Mouse (Mus musculus) ES-Bruce4 (cell line): ENCODE data around the gene Col11a2. TPM values are rescaled to one million over a fixed set of nuclear protein-coding genes. Genes with fewer than 3 reads are reported as not detected.
"Not testable (repeated sequence)": the region's sequence is repeated elsewhere in the genome, so short reads cannot be mapped to it uniquely, and the experiment has no call there.

Experiments used
- H3K27ac ChIP-seq: 2 replicates; pipeline ENCODE4 v1.5.1; 2012; ENCODE audit warnings: low read length, inconsistent platforms; ENCODE audit not compliant: insufficient read depth
- H3K27me3 ChIP-seq: 2 replicates; pipeline ENCODE4 v1.6.1; 2012; ENCODE audit warnings: mild to moderate bottlenecking, low read length, inconsistent platforms; ENCODE audit not compliant: control insufficient read depth, poor library complexity, insufficient read depth, severe bottlenecking
- H3K36me3 ChIP-seq: 2 replicates; pipeline ENCODE4 v1.6.1; 2012; ENCODE audit warnings: inconsistent platforms, mild to moderate bottlenecking, low read length, moderate library complexity; ENCODE audit not compliant: control insufficient read depth, poor library complexity, insufficient read depth, severe bottlenecking
- H3K4me1 ChIP-seq: one replicate; pipeline ENCODE4 v1.8.1; 2011; ENCODE audit warnings: low read length; ENCODE audit not compliant: control insufficient read depth, insufficient read depth
- H3K4me3 ChIP-seq: 2 replicates; pipeline ENCODE4 v1.5.1; 2011; ENCODE audit warnings: low read depth, mild to moderate bottlenecking, low read length
- H3K9ac ChIP-seq: 2 replicates; pipeline ENCODE4 v1.6.1; 2012; ENCODE audit warnings: low read depth, mild to moderate bottlenecking, inconsistent platforms; ENCODE audit not compliant: poor library complexity, severe bottlenecking
- H3K9me3 ChIP-seq: replicated peaks from 2 replicates; pipeline ENCODE4 v1.6.1; 2012; ENCODE audit warnings: mild to moderate bottlenecking, low read length, inconsistent platforms; ENCODE audit not compliant: control insufficient read depth, poor library complexity, insufficient read depth, severe bottlenecking
- CTCF ChIP-seq: IDR thresholded peaks from one replicate; pipeline ENCODE4 v1.8.1; 2011; ENCODE audit warnings: low read depth, low read length
- EP300 ChIP-seq: IDR thresholded peaks from 2 replicates; pipeline ENCODE4 v1.6.1; 2011; ENCODE audit warnings: low read depth, low read length; ENCODE audit not compliant: insufficient read depth
- POLR2A ChIP-seq: IDR thresholded peaks from one replicate; pipeline ENCODE4 v1.8.1; 2011; ENCODE audit warnings: low read length; ENCODE audit not compliant: insufficient read depth
- polyA plus RNA-seq: library from polyadenylated mRNA; stranded (reverse); fragments of >200 nt; gene quantifications from 2 replicates; pipeline ENCODE4 v1.2.4, GENCODE M21; 2011; ENCODE audit warnings: low read depth; ENCODE audit not compliant: missing spikeins, insufficient read depth, insufficient read length

Col11a2 gene
- polyA plus RNA-seq, 1 experiment = 0.82 TPM

DNA sequence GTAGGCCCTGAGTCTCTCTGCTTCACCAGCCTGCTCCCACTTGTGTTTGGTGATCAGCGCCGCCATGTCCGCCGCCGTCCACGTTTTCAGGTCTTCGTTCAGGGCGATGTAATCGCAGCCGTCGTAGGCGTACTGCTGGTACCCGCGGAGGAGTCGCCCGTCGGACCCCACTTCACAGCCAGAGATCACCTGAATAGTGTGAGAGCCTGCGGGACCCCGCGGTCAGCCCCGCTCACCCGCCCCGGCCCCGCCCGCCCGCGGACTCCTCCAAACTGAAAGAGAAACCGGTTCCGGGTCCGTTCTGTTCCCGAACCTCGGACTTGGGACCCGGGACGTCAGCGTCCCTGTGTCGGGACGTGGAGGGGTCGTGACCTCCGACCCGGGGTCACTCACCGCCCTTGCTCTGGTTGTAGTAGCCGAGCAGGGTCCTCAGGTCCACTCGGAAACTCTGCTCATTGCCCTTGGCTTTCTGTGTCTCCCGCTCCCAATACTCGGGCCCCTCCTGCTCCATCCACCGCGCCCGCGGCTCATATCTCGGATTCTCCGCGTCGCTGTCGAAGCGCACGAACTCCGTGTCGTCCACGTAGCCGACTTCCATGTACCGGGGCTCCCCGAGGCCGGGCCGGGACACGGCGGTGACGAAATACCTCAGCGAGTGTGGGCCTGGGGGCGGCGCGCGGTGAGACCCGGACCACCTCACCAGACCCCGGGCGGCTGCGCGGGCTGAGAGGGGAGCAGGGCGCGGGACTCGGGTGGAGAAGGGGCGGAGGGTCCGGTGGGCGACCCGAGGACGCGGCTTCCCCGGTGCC, 39.7 kb upstream of the Col11a2 start:
- peak overlapping the region; percentile 75 for H3K4me3 ChIP-seq
- H3K27me3 ChIP-seq = peaks cover 7% of the 10 kb centered on the region
- TF ChIP-seq POLR2A (no peak), CTCF (no peak), EP300 (no peak)
- no peaks in the 10 kb centered on the region for H3K4me1 ChIP-seq
- 0 out of 2 replicates have a peak, but pooled peaks cover 2% of the 10 kb centered on the region for H3K9me3 ChIP-seq
- no peaks in the 10 kb centered on the region for H3K36me3 ChIP-seq
- H3K9ac ChIP-seq = peak overlapping the region; percentile 79
- no peak overlapping the region for H3K27ac ChIP-seq

GRCm38 (mm10) chr17:34000150-34000537, 39.1 kb upstream of the Col11a2 start, which contains the start of gene H2-K1:
H2-K1 (minus strand) TSS chr17:34000347.
- H3K27me3 ChIP-seq = peaks cover 7% of the 10 kb centered on the region
- no peaks in the 10 kb centered on the region for H3K36me3 ChIP-seq
- no peak within 1 kb of the TSS for H3K27ac ChIP-seq

GRCm38 (mm10) chr17:34000796-34001195, 38.4 kb upstream of the Col11a2 start:
- not testable (repeated sequence) for H3K9ac ChIP-seq, H3K4me1 ChIP-seq, H3K27ac ChIP-seq, H3K36me3 ChIP-seq, H3K4me3 ChIP-seq, H3K27me3 ChIP-seq, H3K9me3 ChIP-seq

More at GRCm38 (mm10) chr17:34000150-34000537, 39.1 kb upstream of the Col11a2 start, which contains the start of gene H2-K1:
- H3K4me3 ChIP-seq = peak within 1 kb of the TSS; percentile 75
- TF ChIP-seq POLR2A = no peak
- no peak for TF ChIP-seq CTCF
- TF ChIP-seq EP300 = no peak
- H3K9me3 ChIP-seq = 0 out of 2 replicates have a peak, but pooled peaks cover 2% of the 10 kb centered on the region
- no peaks in the 10 kb centered on the region for H3K4me1 ChIP-seq
- peak within 1 kb of the TSS; percentile 79 for H3K9ac ChIP-seq

DNA sequence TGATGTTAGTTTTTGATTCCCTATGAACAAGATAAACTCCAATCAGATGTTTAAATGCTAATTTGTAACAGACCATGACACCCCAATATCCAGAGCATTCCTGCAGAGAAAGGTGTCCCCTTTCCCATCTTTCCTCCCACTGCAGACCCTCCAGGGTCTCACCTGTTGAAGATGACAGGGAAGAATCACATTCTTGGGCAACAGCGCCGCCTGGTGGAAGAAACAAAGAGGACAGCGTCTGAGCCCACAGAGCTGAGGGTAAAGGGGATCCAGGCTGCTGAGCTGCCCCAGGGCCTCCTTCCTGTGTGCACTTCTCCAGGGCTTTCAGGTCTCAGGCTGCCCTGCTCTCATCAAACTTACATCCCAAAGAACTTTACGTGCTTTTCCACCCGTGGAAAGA, 35.8 kb upstream of the Col11a2 start:
- H3K9me3 ChIP-seq = 0 out of 2 replicates have a peak, but pooled peaks cover 2% of the 10 kb centered on the region
- no peaks in the 10 kb centered on the region for H3K36me3 ChIP-seq
- H3K4me3 ChIP-seq = no peak overlapping the region
- H3K27ac ChIP-seq = no peak overlapping the region
- H3K27me3 ChIP-seq = peaks cover 7% of the 10 kb centered on the region
- TF ChIP-seq CTCF = peak; percentile 62
- no peak for TF ChIP-seq EP300
- H3K4me1 ChIP-seq = no peaks in the 10 kb centered on the region
- H3K9ac ChIP-seq = no peak overlapping the region

GRCm38 (mm10) chr17:34006570-34006969, 32.7 kb upstream of the Col11a2 start:
- 0 out of 2 replicates have a peak, but pooled peaks cover 2% of the 10 kb centered on the region for H3K9me3 ChIP-seq
- no peaks in the 10 kb centered on the region for H3K36me3 ChIP-seq
- H3K4me1 ChIP-seq = no peaks in the 10 kb centered on the region
- no peak overlapping the region for H3K4me3 ChIP-seq
- TF ChIP-seq POLR2A (no peak), CTCF (no peak), EP300 (no peak)
- H3K9ac ChIP-seq = no peak overlapping the region
- no peak overlapping the region for H3K27ac ChIP-seq
- no peaks in the 10 kb centered on the region for H3K27me3 ChIP-seq

DNA sequence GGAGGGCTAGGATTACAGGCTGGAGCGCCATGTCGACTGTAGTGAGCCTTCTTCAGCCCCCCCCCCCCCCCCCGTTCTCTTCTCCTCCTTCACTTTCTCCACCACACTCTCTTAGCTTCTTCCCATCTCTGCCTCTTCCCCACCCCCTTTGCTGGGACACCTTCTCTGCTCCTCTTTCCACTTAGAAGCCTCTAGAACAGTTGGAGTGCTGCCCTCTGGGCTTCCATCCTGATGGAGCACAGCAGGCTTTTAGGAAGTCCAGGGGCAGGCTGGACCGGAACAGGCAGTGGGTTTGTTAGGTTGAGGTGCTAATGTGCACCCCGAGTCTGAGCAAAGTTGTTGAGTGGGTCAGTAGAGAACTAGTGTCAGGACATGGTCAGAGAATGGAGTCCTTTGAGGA, 29.1 kb upstream of the Col11a2 start:
- Histone ChIP-seq H3K4me3 (no peak overlapping the region), H3K27me3 (no peaks in the 10 kb centered on the region), H3K9me3 (peaks cover 6% of the 10 kb centered on the region), H3K9ac (no peak overlapping the region), H3K36me3 (no peaks in the 10 kb centered on the region), H3K27ac (no peak overlapping the region), H3K4me1 (no peaks in the 10 kb centered on the region)
- no peak for TF ChIP-seq CTCF
- no peak for TF ChIP-seq EP300
- TF ChIP-seq POLR2A = no peak
